Mouse (Mus musculus) kidney, adult 8-10 months (tissue): ENCODE measurements at regions not wholly inside any gene's neighbourhood (a gene's known extent, or its start where the extent isn't known, plus 50 kb on each side); places are given as distances from the start of the nearest gene placed in this dataset.

Source experiments
- DNase-seq, 2 experiments: peaks; one replicate each; pipeline ENCODE4 v3.0.0; 2022

GRCm38 (mm10) chr2:7840612-7841011, 331.2 kb upstream of the Celf2 start:
- no peak for DNase-seq

- no peak for DNase-seq
Measured at GRCm38 (mm10) chr2:7837877-7838276, 328.5 kb upstream of the Celf2 start.

- no peak for DNase-seq
Measured at GRCm38 (mm10) chr2:7831239-7831638, 321.9 kb upstream of the Celf2 start.

- DNase-seq: no peak
Measured at GRCm38 (mm10) chr2:7826272-7826671, 316.9 kb upstream of the Celf2 start.

GRCm38 (mm10) chr2:7796415-7796814, 287.1 kb upstream of the Celf2 start:
- DNase-seq: no peak

GRCm38 (mm10) chr2:7792456-7793145, 283.2 kb upstream of the Celf2 start:
- no peak for DNase-seq

GRCm38 (mm10) chr2:7778610-7779009, 269.2 kb upstream of the Celf2 start:
- no peak for DNase-seq

- no peak for DNase-seq
Measured at GRCm38 (mm10) chr2:7734097-7734730, 224.9 kb upstream of the Celf2 start.

GRCm38 (mm10) chr2:7730960-7731359, 221.6 kb upstream of the Celf2 start:
- DNase-seq: no peak

GRCm38 (mm10) chr2:7722283-7722935, 213.0 kb upstream of the Celf2 start:
- DNase-seq: peak in 1 of 2 experiments; percentile 0

- DNase-seq: no peak
Measured at GRCm38 (mm10) chr2:7711046-7711445, 201.7 kb upstream of the Celf2 start.

GRCm38 (mm10) chr2:7710476-7710875, 201.1 kb upstream of the Celf2 start:
- no peak for DNase-seq

GRCm38 (mm10) chr2:7683355-7683754, 174.0 kb upstream of the Celf2 start:
- no peak for DNase-seq

GRCm38 (mm10) chr2:7640892-7641291, 131.5 kb upstream of the Celf2 start:
- no peak for DNase-seq

- no peak for DNase-seq
Measured at GRCm38 (mm10) chr2:7622716-7623285, 113.4 kb upstream of the Celf2 start.

- DNase-seq: no peak
Measured at GRCm38 (mm10) chr2:7619888-7620664, 110.7 kb upstream of the Celf2 start.

GRCm38 (mm10) chr2:7578196-7578595, 68.8 kb upstream of the Celf2 start:
- no peak for DNase-seq
